Mouse (Mus musculus) lung, postnatal 0 days (tissue): ENCODE measurements around the gene Wdr17.

Source experiments
- CTCF ChIP-seq: IDR thresholded peaks from 2 replicates; pipeline ENCODE4 v1.5.1; 2016; ENCODE audit warnings: antibody characterized with exemption, mild to moderate bottlenecking
- EP300 ChIP-seq: IDR thresholded peaks from 2 replicates; pipeline ENCODE4 v1.6.1; 2016; ENCODE audit warnings: antibody characterized with exemption, mild to moderate bottlenecking, control low read depth

DNA sequence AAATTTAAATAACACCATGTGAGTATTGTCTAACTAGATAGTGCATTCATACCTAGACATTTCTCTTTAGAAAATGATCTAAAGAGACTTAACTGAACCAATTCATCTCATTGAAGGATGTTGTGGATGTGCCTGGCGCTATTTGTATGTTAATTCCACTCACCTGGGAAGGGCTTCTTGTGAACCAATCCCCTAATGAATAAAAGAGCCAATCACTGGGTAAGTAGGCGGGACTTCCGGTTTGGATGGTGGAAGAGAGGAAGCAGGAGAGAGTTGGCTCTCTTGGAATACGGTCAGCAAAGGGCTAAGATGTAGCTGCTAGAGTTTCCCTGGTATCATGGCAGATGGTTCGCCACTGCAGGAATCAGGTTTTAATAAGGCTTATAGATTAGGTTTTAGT lies 64.0 kb downstream of the Wdr17 start:
- no peak for TF ChIP-seq CTCF
- TF ChIP-seq EP300, result no peak
